Mouse (Mus musculus) forelimb bud, embryonic 11.5 days (tissue): ENCODE results near the gene Bglap2.
"Not testable (repeated sequence)": the region's sequence is repeated elsewhere in the genome, so short reads cannot be mapped to it uniquely, and the experiment has no call there.

ENCODE experiments used
- DNase-seq: peaks from one replicate; pipeline ENCODE4 v3.0.0-alpha.2; 2012; ENCODE audit warnings: low read depth, low spot score

Bglap2 gene

GRCm38 (mm10) chr3:88393776-88394375 lies 15.4 kb upstream of the Bglap2 start:
- no peak for DNase-seq

- no peak for DNase-seq
Observed at GRCm38 (mm10) chr3:88384364-88384763, 5.9 kb upstream of the Bglap2 start, which contains the start of gene Bglap. Bglap (minus strand) TSS chr3:88384464.

- not testable (repeated sequence) for DNase-seq
Observed at GRCm38 (mm10) chr3:88382383-88382782, 3.9 kb upstream of the Bglap2 start.

- DNase-seq, result not testable (repeated sequence)
Observed at GRCm38 (mm10) chr3:88381389-88382315, 3.2 kb upstream of the Bglap2 start.

- peak; percentile 24 for DNase-seq
Observed at GRCm38 (mm10) chr3:88376644-88377043, 1.9 kb downstream of the Bglap2 start.

GRCm38 (mm10) chr3:88375750-88376626 lies 2.5 kb downstream of the Bglap2 start:
- DNase-seq, result peak; percentile 51

- DNase-seq, result not testable (repeated sequence)
Observed at GRCm38 (mm10) chr3:88372643-88373042, 5.9 kb downstream of the Bglap2 start, which contains the start of gene Bglap3. Bglap3 (minus strand) TSS chr3:88372743.

- not testable (repeated sequence) for DNase-seq
Observed at GRCm38 (mm10) chr3:88368511-88368910, 10.0 kb downstream of the Bglap2 start.

GRCm38 (mm10) chr3:88367517-88367916 lies 11.0 kb downstream of the Bglap2 start:
- not testable (repeated sequence) for DNase-seq

GRCm38 (mm10) chr3:88366830-88367428 lies 11.6 kb downstream of the Bglap2 start:
- peak; percentile 35 for DNase-seq

- DNase-seq, result no peak
Observed at GRCm38 (mm10) chr3:88365705-88366361, 12.7 kb downstream of the Bglap2 start.

- DNase-seq, result peak; percentile 40
Observed at GRCm38 (mm10) chr3:88364337-88364736, 14.2 kb downstream of the Bglap2 start, which contains the start of gene Paqr6. Paqr6 (plus strand) TSS chr3:88364584.

GRCm38 (mm10) chr3:88363700-88364099 lies 14.8 kb downstream of the Bglap2 start:
- DNase-seq, result no peak

- no peak for DNase-seq
Observed at GRCm38 (mm10) chr3:88361612-88362313, 16.7 kb downstream of the Bglap2 start.

- no peak for DNase-seq
Observed at GRCm38 (mm10) chr3:88361096-88361495, 17.4 kb downstream of the Bglap2 start.

- DNase-seq, result no peak
Observed at GRCm38 (mm10) chr3:88359989-88360388, 18.5 kb downstream of the Bglap2 start.

- DNase-seq, result no peak
Observed at GRCm38 (mm10) chr3:88359584-88359983, 18.9 kb downstream of the Bglap2 start.

- DNase-seq, result no peak
Observed at GRCm38 (mm10) chr3:88354396-88355165, 23.9 kb downstream of the Bglap2 start.

GRCm38 (mm10) chr3:88352907-88353306 lies 25.6 kb downstream of the Bglap2 start:
- no peak for DNase-seq
